Mouse (Mus musculus) adrenal gland (tissue): ENCODE results near the gene Kcnd1.

Experiments used
- intact Hi-C: fragments of 180-260 bp; cut with DNase I; formaldehyde crosslinking; loops from one replicate; pipeline ENCODE4 v1.15.1; 2025
- microRNA-seq, 2 experiments: library from miRNA; unstranded; fragments of <30 nt; microRNA quantifications; one replicate each; pipeline ENCODE4; 2019

The Kcnd1 gene

GRCm38 (mm10) chrX:7854578-7854977 lies 32.5 kb downstream of the Kcnd1 start:
- intact Hi-C loops, result no loop called here

- intact Hi-C loops, result no loop called here
These were observed 37.2 kb downstream of the Kcnd1 start for GRCm38 (mm10) chrX:7859191-7859753.

- intact Hi-C loops, result no loop called here
These were observed 41.1 kb downstream of the Kcnd1 start for GRCm38 (mm10) chrX:7863181-7863580.

- intact Hi-C loops, result no loop called here
These were observed 42.5 kb downstream of the Kcnd1 start for GRCm38 (mm10) chrX:7864551-7864950.

GRCm38 (mm10) chrX:7865343-7865742 lies 43.3 kb downstream of the Kcnd1 start:
- intact Hi-C loops, result no loop called here

GRCm38 (mm10) chrX:7865786-7866185 lies 43.7 kb downstream of the Kcnd1 start:
- intact Hi-C loops, result no loop called here

- intact Hi-C loops, result no loop called here
These were observed 45.1 kb downstream of the Kcnd1 start for GRCm38 (mm10) chrX:7867141-7867540.

- intact Hi-C loops, result no loop called here
These were observed 46.4 kb downstream of the Kcnd1 start for GRCm38 (mm10) chrX:7868506-7868905.

- intact Hi-C loops, result no loop called here
These were observed 47.7 kb downstream of the Kcnd1 start for GRCm38 (mm10) chrX:7869826-7870225.

- intact Hi-C loops, result no loop called here
These were observed 55.9 kb downstream of the Kcnd1 start, which contains the start of gene Pim2 for GRCm38 (mm10) chrX:7878007-7878419. Pim2 (plus strand) TSS chrX:7878262.

- intact Hi-C loops, result no loop called here
These were observed 56.4 kb downstream of the Kcnd1 start for GRCm38 (mm10) chrX:7878495-7878894.

- intact Hi-C loops, result no loop called here
These were observed 57.7 kb downstream of the Kcnd1 start for GRCm38 (mm10) chrX:7879819-7880218.

- intact Hi-C loops, result no loop called here
These were observed 61.9 kb downstream of the Kcnd1 start, which contains the start of gene Slc35a2 for GRCm38 (mm10) chrX:7883841-7884567. Slc35a2 (plus strand) TSS chrX:7884028.

Small RNA genes lying within 50 kb of the gene (microRNA-seq; reads per million reads assigned to microRNA genes)
- 52.0 to 61.8 reads per million in 2 experiments for gene Mir1198
